ENCODE assay signal across 15 mouse cellular contexts in the genomic region with DNA sequence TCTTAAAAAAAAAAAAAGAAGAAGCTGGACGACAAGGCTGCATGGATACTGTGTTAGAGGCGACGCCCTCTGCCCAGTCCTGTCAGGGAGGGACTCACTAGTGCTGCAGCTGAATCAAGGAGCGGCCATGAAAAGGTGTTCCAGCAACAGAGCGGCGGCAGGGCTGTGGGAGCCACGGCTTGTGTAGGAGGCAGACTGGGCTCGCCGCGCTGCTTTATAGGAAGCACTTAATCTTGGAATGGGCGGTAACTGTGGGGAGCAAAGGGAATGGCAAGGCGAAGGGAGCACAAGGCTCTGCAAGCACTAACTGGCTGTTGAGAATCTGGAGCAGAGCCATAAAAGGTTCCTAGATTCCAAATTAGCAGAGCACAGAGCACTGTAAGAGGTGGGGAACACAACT.
"Had no signal": no experiment of that assay in that cellular context is flagged by ENCODE, and none has a peak within 500 bp of the region (broad histone marks: within the 10 kb centered on the region; RNA-seq: fewer than 3 reads in every experiment).

No protein-coding gene starts in this region.

- DNase-seq: kidney, adult 2 months; kidney, postnatal 14 days; lung, adult 2 months; lung, postnatal 36 days; midbrain, embryonic 14.5 days; right cerebral cortex, postnatal 4 days; spleen, adult 18-20 months; thymus, postnatal 36 days had no signal

- H3K27me3 ChIP-seq: kidney, embryonic 15.5 days; limb, embryonic 13.5 days; liver, embryonic 15.5 days; neural tube, embryonic 12.5 days; stomach, embryonic 15.5 days had no signal

- ATAC-seq: lung, postnatal 0 days had no signal

- H3K27ac ChIP-seq: kidney, embryonic 15.5 days; limb, embryonic 13.5 days; liver, embryonic 15.5 days; neural tube, embryonic 12.5 days; stomach, embryonic 15.5 days had no signal

- H3K4me1 ChIP-seq: kidney, embryonic 15.5 days; limb, embryonic 13.5 days; neural tube, embryonic 12.5 days; stomach, embryonic 15.5 days had no signal

- H3K9me3 ChIP-seq: kidney, embryonic 15.5 days; limb, embryonic 13.5 days; liver, embryonic 15.5 days; neural tube, embryonic 12.5 days; stomach, embryonic 15.5 days had no signal

- H3K4me2 ChIP-seq: kidney, embryonic 15.5 days; limb, embryonic 13.5 days; liver, embryonic 11.5 days; liver, embryonic 15.5 days; neural tube, embryonic 12.5 days; stomach, embryonic 15.5 days had no signal

- H3K9ac ChIP-seq: kidney, embryonic 15.5 days; limb, embryonic 13.5 days; liver, embryonic 15.5 days; neural tube, embryonic 12.5 days; stomach, embryonic 15.5 days had no signal

- H3K4me3 ChIP-seq: kidney, embryonic 15.5 days; limb, embryonic 13.5 days; liver, embryonic 15.5 days; neural tube, embryonic 12.5 days; stomach, embryonic 15.5 days had no signal
